Mouse (Mus musculus) embryo, embryonic 10.5 days (tissue): Measurements from ENCODE around the gene Slain1.
A peak's percentile ranks its signal among the peaks of the same experiment; 100 is the strongest.
"Not testable (repeated sequence)": the region's sequence is repeated elsewhere in the genome, so short reads cannot be mapped to it uniquely, and the experiment has no call there.

Experiments
- DNase-seq: peaks from one replicate; pipeline ENCODE4 v3.0.0-alpha.2; 2015; ENCODE audit warnings: low spot score

Gene Slain1

DNA sequence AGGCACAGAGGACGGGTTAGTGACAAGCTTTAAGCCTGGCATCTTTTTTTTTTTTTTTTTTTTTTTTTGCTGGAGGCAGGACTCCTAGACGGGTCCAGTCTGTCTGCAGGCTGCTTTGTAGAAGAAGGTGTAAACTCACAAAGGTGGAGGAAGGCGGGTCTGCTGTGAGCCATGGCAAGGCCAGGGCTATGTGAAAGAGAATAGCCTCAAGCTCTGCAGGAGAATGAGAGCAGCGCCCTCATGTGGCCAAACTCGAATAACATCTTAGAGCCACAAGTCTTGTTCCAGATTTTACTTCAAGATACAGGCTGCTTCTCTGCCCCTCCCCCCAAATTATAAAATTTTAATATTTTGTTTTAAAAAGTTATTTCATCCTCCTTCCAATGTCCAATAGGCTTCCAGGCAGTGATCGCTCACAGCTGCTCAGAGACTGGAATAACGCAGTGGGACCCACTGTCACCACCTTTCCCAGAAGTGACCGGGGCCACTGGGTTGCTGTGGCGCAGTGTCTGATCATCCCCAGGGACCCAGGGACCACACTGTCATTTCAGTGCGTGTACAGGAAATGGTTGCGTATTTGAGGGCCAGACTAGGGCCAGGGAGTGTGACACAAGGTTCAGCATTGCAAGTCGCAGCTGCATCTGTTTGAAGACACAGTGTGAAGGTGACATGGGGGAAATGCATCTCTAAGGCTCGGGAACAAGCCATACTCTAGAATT, 70.8 kb downstream of the Slain1 start:
- DNase-seq: peak; percentile 88

DNA sequence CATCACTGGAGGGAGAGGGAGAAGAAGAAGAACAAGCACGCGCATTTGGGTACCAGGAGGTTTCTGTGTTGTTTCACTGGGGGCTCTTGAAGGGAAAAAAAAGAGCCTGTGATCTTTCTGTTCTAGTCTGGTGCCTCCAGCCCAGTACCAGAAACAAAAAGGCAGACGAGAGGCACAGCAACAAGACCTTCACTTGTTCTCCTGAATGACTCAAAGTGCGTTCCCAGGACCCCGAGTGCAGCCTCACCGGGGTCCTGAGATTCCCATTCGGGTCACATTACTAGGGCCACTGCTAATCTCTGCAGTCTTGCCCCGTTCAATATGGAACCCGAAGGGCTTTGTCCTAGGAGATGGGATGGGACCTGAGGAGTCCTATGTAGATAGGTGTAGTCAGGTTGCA, 73.3 kb downstream of the Slain1 start:
- no peak for DNase-seq

DNA sequence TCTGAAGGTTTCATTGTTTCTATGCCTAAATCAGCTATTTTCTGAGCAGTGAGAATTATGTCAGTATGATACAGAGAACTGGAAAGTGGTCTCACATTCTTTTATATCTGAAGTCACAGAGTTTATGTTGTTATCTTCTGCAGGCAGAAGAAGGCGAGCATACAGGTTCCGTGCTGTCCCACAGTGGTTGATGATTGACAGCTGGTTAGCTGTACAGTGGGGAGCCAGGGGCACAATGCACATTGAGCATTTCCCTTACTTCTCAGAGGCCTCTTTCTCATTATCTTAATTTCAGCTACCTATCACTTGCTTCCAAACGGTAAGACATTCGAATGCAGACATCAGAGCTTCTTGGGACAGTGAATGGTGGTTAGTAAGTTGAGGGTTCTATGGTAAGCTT, 73.8 kb downstream of the Slain1 start:
- DNase-seq: no peak

DNA sequence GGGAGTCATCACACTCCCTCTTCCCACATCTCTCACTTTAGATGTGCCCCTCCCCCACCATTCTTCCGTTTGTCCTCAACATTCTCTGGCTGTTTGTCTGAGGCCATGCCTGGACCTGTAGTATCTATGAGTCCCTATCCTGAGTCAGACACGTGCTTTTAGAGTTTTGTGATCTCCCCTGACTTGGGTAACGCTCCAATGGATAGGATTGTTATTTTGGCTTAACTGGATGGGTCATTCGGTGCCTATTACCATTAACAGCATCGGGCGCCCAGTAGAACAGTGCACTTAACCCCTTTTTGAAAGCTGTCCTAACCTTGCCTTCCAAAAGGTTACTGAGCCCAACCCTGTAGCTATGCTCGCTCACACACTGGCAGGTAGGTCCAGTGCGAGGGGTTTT, 78.5 kb downstream of the Slain1 start:
- no peak for DNase-seq

DNA sequence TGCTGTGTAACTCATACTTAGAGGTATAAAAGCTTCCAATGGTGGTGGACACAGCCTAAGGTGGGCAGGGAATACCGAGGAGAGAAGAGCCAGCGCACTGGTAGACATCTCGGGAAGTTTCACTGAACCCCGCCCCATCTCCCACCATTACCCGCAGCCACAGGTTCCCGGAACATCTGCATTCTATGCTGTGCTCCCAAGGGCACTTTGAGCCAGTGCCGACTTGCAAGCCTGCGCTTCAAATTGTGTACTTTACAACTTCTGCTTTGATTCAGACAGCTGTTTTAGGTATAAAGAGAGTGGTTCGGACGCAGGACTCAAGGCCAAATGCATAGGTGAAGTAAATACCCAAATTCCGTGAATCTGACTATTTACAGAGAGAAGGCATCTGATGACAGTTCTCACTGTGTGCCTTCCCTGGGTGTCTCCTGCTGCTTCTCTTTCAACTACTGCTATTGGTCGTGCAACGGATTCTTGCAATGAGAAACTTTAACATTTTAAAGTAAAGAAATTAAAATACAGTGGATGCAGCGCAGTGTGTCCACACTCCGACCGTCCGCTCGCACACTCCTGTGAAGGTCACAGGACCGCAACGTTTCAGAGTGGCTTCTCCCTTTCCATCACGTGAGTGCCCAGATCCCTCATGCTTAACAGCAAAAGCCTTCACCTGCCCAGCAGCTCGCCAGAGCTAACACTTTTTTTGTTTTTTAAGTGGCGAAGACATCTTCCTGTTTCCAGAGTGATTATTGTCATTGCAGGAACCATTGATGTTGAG, 79.1 kb downstream of the Slain1 start:
- no peak for DNase-seq

DNA sequence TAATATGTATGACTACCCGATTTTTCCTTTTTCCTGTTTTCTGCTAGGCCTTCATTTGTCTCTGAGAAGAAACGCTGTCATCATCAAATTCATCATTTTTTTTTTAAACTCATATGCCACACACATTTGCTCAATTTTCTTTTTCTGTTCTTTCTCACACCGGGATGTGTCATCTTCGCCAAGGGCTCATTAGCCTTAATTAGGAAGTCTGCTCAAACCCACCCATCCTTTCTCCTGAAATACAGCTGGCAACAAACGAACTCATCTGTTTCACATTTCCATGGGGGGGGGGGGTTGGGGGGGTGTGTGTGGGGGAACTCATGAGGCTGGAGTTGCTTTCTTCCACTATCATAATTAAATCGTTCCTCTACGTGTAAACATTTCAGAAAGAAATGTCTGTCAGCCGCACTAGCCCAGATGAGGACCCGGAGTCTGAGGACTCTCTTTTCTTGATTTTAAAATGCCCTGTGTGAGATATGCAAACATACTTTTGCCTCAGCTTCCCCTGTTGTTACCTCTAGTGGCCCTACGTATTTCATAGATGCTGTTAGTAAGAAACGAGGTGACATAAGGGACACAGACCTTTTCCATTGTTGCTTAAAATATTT, 79.8 kb downstream of the Slain1 start:
- no peak for DNase-seq

DNA sequence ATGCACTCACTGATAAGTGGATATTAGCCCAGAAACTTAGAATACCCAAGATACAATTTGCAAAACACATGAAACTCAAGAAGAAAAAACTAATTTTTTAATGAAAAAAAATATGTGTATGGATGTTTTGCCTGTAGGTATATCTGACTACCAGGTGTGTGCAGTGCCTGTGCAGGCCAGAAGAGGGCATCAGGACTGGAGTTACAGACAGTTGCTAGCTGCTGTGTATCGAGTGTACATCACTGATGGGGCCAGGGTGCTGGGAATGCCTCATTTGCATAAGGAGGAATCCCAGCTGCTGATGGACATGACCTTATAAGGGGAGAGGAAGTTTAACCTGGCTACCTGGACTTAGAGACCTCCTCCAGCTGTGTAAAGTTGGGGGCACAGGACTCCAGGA, 82.6 kb downstream of the Slain1 start:
- no peak for DNase-seq

DNA sequence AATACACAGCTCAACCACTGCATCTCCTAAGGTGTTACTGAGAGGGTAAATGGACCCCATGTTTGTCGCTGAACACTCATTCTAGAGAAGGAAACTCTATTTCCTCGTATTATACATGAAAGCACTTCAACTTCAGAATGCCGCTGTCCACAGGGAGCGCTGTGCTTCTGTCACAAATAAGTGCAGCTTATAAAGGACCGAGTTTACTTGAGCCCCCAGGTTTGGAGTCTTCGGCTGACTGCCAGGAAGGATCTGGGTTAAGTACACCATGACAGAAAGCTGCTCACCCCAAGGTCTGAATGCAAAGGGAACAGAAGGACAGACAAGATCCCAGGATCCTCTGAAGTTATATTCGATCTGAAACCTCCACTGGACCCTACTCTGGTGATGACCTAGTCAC, 91.2 kb downstream of the Slain1 start:
- no peak for DNase-seq

DNA sequence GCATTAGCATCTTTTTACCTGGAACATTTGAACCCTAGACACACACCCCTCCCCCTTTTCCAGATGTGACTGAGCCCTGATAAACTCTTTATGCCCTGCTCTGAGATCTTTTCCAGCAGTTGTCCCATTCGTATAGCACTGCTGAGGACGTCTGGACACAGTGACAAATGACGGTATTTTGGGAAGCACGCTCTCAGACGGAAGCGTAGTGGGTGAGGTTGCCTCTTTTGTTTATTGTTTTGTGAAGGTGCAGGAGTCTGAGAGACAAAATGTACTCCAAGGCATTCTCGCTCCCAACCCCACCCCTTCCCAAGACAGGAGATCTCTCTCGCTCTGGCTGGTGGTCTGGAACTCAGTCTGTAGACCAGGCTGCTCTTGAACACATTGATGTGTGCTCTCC, 92.1 kb downstream of the Slain1 start:
- DNase-seq: no peak

DNA sequence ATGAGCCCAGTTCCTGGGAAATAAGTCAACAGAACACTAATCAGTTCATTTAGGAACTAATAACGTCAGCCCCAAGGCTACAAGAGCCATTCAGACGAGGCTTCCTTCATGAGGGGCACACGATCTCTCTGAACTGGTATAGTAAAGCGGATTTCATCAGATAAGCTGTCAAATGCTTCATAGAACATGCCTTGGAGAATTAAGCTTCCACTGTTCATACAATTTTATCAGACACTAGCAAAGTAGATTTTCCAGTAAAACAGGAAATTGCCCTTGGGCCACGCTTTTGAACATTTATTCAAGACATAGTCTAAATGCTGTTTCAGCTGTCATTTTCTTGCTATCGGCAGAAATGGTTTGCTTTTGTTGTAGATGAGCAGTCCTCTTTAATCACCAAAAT, 97.3 kb downstream of the Slain1 start:
- no peak for DNase-seq

DNA sequence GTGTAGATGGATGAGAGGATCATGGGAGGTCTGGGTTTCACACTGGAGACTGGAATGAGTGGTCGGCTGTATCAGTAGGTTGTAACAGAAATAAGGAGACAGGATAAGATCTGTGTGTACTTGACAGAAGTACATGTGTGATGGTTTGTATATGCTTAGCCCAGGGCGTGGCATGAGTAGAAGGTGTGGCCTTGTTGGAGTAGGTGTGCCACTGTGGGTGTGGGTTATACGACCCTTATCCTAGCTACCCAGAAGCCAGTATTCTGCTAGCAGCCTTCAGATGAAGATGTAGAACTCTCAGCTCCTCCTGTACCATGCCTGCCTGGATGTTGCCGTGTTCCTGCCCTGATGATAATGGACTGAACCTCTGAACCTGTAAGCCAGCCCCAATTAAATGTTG, 100.6 kb downstream of the Slain1 start:
- DNase-seq: not testable (repeated sequence)

DNA sequence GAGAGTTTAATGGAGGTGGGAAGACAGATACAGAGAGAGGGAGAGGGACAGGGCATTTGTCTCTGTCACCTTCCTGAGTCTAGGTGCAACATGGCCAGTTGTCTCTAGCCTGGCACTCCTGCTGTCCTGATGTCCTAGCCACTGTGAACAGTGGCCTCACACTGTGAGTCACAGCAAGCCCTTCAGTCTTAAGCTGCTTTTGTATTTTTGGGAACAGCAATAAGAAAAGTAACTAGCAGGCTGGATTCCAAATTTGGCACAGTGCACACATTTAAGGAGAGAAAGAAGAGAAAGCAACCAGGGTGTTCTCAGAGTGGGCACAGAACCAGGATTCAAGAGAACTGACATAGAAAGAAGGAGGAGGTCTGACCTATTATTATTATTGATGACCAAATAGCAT, 101.4 kb downstream of the Slain1 start:
- no peak for DNase-seq

DNA sequence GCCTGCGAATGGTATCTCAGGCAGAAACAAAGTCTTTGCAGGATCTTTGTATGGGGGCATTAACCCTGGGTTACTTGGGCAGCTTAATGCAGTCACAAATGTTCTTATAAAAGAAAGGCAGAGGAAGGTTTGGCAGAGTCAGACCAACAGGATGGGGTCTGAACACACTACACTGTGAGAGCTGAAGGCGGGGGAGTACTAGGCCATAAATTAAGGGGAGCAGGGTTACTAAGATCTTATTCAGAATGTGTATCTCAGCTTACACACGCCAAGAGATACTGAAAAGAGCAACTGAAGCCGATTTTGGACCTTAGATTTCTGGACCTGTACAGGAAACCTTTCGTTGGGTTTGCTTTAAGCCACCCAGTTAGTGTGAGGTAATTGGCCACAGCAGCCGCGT, 102.7 kb downstream of the Slain1 start:
- no peak for DNase-seq

DNA sequence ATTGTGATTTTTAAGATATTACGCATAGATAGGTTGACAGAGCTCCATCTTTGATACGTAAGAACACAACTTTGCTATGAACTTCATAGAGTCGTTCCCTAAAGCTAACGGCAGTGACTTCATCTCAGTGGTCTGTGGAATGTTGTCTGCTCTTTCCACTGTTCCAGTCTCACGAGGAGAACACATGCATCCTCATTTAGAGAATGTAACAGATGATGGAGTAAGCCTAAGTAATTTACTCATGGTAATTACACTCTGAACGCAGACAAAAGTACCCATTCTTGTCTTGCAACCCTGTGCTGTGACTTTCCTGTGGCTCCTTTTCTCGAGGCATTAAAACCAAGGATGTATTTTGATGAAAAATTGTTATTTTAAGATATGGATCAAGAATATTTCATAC, 104.0 kb downstream of the Slain1 start:
- no peak for DNase-seq

DNA sequence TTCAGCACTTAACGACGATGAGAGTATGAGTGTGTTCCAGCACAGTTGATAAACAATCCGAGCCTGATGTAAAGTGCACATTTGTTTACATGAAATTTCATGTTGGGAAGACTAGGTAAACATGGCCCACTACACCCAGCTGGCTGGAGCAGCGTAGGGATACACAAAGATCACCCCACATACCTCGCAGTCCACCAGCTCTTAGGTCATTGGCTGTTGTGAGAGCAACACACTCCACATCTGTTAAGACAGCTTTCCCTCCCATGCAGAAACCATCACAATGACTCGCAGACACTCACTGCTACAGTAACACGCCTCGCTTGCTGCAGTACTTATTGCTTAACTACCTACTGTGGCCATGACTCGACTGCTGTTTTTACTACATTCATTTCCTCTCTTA, 104.4 kb downstream of the Slain1 start:
- no peak for DNase-seq
